Mouse (Mus musculus) liver, embryonic 16.5 days (tissue): Measurements from ENCODE around the gene Mrpl14. TPM values are rescaled to one million over a fixed set of nuclear protein-coding genes. Genes with fewer than 3 reads are reported as not detected.

Experiments used
- ATAC-seq: fragments of 200-750 bp; cut with Nextera tagmentation; 2 replicates; pipeline ENCODE4 v1.8.0; 2017; ENCODE audit warnings: low read depth, mild to moderate bottlenecking, moderate number of reproducible peaks, moderate library complexity
- H3K27ac ChIP-seq: fragments of 300-500 bp; sonication (generic); 2 replicates; pipeline ENCODE4 v1.5.1; 2014; ENCODE audit warnings: mild to moderate bottlenecking, low read length
- H3K27me3 ChIP-seq: fragments of 300-500 bp; sonication (generic); 2 replicates; pipeline ENCODE4 v1.6.1; 2014; ENCODE audit warnings: low read depth, low read length, mixed read lengths; ENCODE audit not compliant: control insufficient read depth, insufficient read depth
- H3K36me3 ChIP-seq: fragments of 300-500 bp; sonication (generic); 2 replicates; pipeline ENCODE4 v1.6.1; 2014; ENCODE audit warnings: mild to moderate bottlenecking; ENCODE audit not compliant: control insufficient read depth, insufficient read depth
- H3K4me1 ChIP-seq: fragments of 300-500 bp; sonication (generic); 2 replicates; pipeline ENCODE4 v1.6.1; 2014; ENCODE audit warnings: low read depth, low read length, mixed read lengths; ENCODE audit not compliant: control insufficient read depth
- H3K4me2 ChIP-seq: fragments of 300-500 bp; sonication (generic); 2 replicates; pipeline ENCODE4 v1.6.1; 2014; ENCODE audit warnings: low read depth, low read length, mixed read lengths
- H3K4me3 ChIP-seq: fragments of 300-500 bp; sonication (generic); 2 replicates; pipeline ENCODE4 v1.5.1; 2014; ENCODE audit warnings: low read depth, mild to moderate bottlenecking, low read length
- H3K9ac ChIP-seq: fragments of 300-500 bp; sonication (generic); 2 replicates; pipeline ENCODE4 v1.6.1; 2014; ENCODE audit warnings: low read depth, low read length
- H3K9me3 ChIP-seq: fragments of 300-500 bp; sonication (generic); replicated peaks from 2 replicates; pipeline ENCODE4 v1.6.1; 2016; ENCODE audit warnings: low read length; ENCODE audit not compliant: control insufficient read depth
- WGBS: fragments of 180-500 bp; shearing (Covaris S2); extraction: QIAGEN DNeasy Blood & Tissue Kit; methylation state at CpG from one replicate; pipeline ENCODE4 v1.1.7; 2014; ENCODE audit not compliant: insufficient replicate concordance; 5-methylcytosine and 5-hydroxymethylcytosine counted together
- polyA plus RNA-seq: library from polyadenylated mRNA; unstranded; fragments of >200 nt; fragmentation: Nextera tagmentation; extraction: Ambion mirVana; gene quantifications from 2 replicates; pipeline ENCODE4 v1.2.1, GENCODE M21; 2015

Mrpl14 gene
- polyA plus RNA-seq, 1 experiment from 2014 or later: 94.4 TPM

- 0 out of 2 replicates have a peak overlapping the region, but pooled peaks have one; percentile 42 for H3K27ac ChIP-seq
- ATAC-seq: no peak
- no peak overlapping the region for H3K4me2 ChIP-seq
- WGBS: 37% methylated on average over 12 of the region's 12 CpGs
- H3K4me3 ChIP-seq: no peak overlapping the region
- no peaks in the 10 kb centered on the region for H3K9me3 ChIP-seq
- H3K4me1 ChIP-seq: peaks cover 62% of the 10 kb centered on the region
- H3K36me3 ChIP-seq: no peaks in the 10 kb centered on the region
- H3K9ac ChIP-seq: peak overlapping the region; percentile 16; the same call in 1 of the 2 replicates
- no peaks in the 10 kb centered on the region for H3K27me3 ChIP-seq
Measured at GRCm38 (mm10) chr17:45746755-45747154, 60.6 kb downstream of the Mrpl14 start.

- Histone ChIP-seq H3K4me2 (peak overlapping the region; percentile 55), H3K4me3 (no peak overlapping the region), H3K27me3 (no peaks in the 10 kb centered on the region), H3K9ac (peak overlapping the region; percentile 16; the same call in 1 of the 2 replicates), H3K9me3 (no peaks in the 10 kb centered on the region), H3K36me3 (no peaks in the 10 kb centered on the region), H3K27ac (peak overlapping the region; percentile 28; the same call in 1 of the 2 replicates), H3K4me1 (peaks cover 62% of the 10 kb centered on the region)
- WGBS: 35% methylated on average over 4 of the region's 4 CpGs
- ATAC-seq: no peak
Measured at GRCm38 (mm10) chr17:45747293-45747692, 61.2 kb downstream of the Mrpl14 start.

Other genes starting within 250 kb of the Mrpl14 start
- 0.15 and 0.21 TPM in 2 replicates for gene Spats1, start 210.9 kb upstream of the Mrpl14 start, polyA plus RNA-seq
- gene Aars2, start 179.5 kb upstream of the Mrpl14 start, polyA plus RNA-seq: 5.3 and 5.6 TPM in 2 replicates
- 0.06 TPM in 1 of 2 replicates, not detected in the other for gene Tcte1, start 162.9 kb upstream of the Mrpl14 start, polyA plus RNA-seq
- 0.12 TPM in 2 replicates for gene Tmem151b, start 136.6 kb upstream of the Mrpl14 start, polyA plus RNA-seq
- 1.8 TPM in 2 replicates for gene Nfkbie, start 130.6 kb upstream of the Mrpl14 start, polyA plus RNA-seq
- 45.3 and 46.5 TPM in 2 replicates for gene Slc35b2, start 122.4 kb upstream of the Mrpl14 start, polyA plus RNA-seq
- gene Hsp90ab1, start 113.1 kb upstream of the Mrpl14 start, polyA plus RNA-seq: 564 and 565 TPM in 2 replicates
- gene Slc29a1, start 86.7 kb upstream of the Mrpl14 start, polyA plus RNA-seq: 154 and 162 TPM in 2 replicates
- 0.30 and 0.35 TPM in 2 replicates for gene Mymx, start 84.2 kb upstream of the Mrpl14 start, polyA plus RNA-seq
- gene Capn11, start 27.0 kb upstream of the Mrpl14 start, polyA plus RNA-seq: 0.08 and 0.41 TPM in 2 replicates
- 8.2 and 10.0 TPM in 2 replicates for gene Tmem63b, start 583 bp downstream of the Mrpl14 start, polyA plus RNA-seq
- not detected in 2 replicates for gene 1600014C23Rik, start 47.5 kb downstream of the Mrpl14 start, polyA plus RNA-seq